Mouse (Mus musculus) heart, adult 2 months (tissue): ENCODE measurements around the gene Srsf5.

Experiments
- CTCF ChIP-seq: fragments of 200-600 bp; IDR thresholded peaks from 2 replicates; pipeline ENCODE4 v1.8.1; 2022; ENCODE audit warnings: antibody characterized with exemption, mild to moderate bottlenecking, moderate library complexity
- EP300 ChIP-seq: fragments of 200-500 bp; IDR thresholded peaks from 2 replicates; pipeline ENCODE4 v1.6.1; 2011; ENCODE audit warnings: low read depth, low read length, control low read depth; ENCODE audit not compliant: insufficient read depth
- POLR2A ChIP-seq: fragments of 200-500 bp; IDR thresholded peaks from 2 replicates; pipeline ENCODE4 v1.6.1; 2011; ENCODE audit warnings: mild to moderate bottlenecking, low read depth, low read length, control low read depth; ENCODE audit not compliant: insufficient read depth

GRCm38 (mm10) chr12:80944204-80944603 lies 1.1 kb upstream of the Srsf5 start:
- TF ChIP-seq POLR2A, result no peak
- TF ChIP-seq CTCF, result no peak
- no peak for TF ChIP-seq EP300
